Mouse (Mus musculus) heart, postnatal 14 days (tissue): ENCODE data around the gene Fam205a1. TPM values are rescaled to one million over a fixed set of nuclear protein-coding genes. Genes with fewer than 3 reads are reported as not detected.
"Not testable (repeated sequence)": the region's sequence is repeated elsewhere in the genome, so short reads cannot be mapped to it uniquely, and the experiment has no call there.

ENCODE experiments used
- DNase-seq, 2 experiments: peaks; one replicate each; pipeline ENCODE4 v3.0.0; 2021 to 2022
- intact Hi-C: fragments of 180-260 bp; cut with DNase I; formaldehyde crosslinking; loops from one replicate; pipeline ENCODE4 v1.15.1; 2025
- total RNA-seq, 2 experiments: library from RNA; stranded (reverse); gene quantifications; 2 replicates each; pipeline ENCODE4 v1.2.3; 2021

The Fam205a1 gene
- total RNA-seq, 2 experiments from 2014 or later, result not detected

- intact Hi-C loops, DNase-seq: not testable (repeated sequence)
Observed at GRCm38 (mm10) chr4:42856671-42857070, 3.0 kb upstream of the Fam205a1 start, which contains the start of gene Gm12394. Gene Gm12394 (minus strand): TSS chr4:42856771.

Other genes with a start within 250 kb of the Fam205a1 start
- gene Gm10591, start 241.7 kb downstream of the Fam205a1 start, total RNA-seq, result not detected
- gene Gm2564, start 224.2 kb downstream of the Fam205a1 start, total RNA-seq, result 1 to 10 TPM; 2.2 to 2.3 TPM
- gene Ccl27b, start 198.6 kb downstream of the Fam205a1 start, total RNA-seq, result not detected
- not detected for gene Il11ra2, start 192.0 kb downstream of the Fam205a1 start, total RNA-seq
- not detected for gene 4930578G10Rik, start 118.3 kb downstream of the Fam205a1 start, total RNA-seq
- under 1 TPM; 0.50 to 0.66 TPM for gene Ccl19, start 97.3 kb downstream of the Fam205a1 start, total RNA-seq
- gene Ccl21a, start 79.9 kb downstream of the Fam205a1 start, total RNA-seq, result 10 to 100 TPM; 28.5 to 32.0 TPM
- gene Gm12394, start 2.9 kb upstream of the Fam205a1 start, total RNA-seq, result not detected
- gene Fam205c, start 20.3 kb upstream of the Fam205a1 start, total RNA-seq, result 1 to 10 TPM; 4.0 to 4.1 TPM
- gene Phf24, start 62.8 kb upstream of the Fam205a1 start, total RNA-seq, result 1 to 10 TPM; 6.0 to 8.4 TPM
- 10 to 100 TPM; 68.7 to 78.0 TPM for gene Dnajb5, start 95.9 kb upstream of the Fam205a1 start, total RNA-seq
- gene 1700022I11Rik, start 115.7 kb upstream of the Fam205a1 start, total RNA-seq, result not detected
- gene Vcp, start 146.6 kb upstream of the Fam205a1 start, total RNA-seq, result 100 to 1,000 TPM; 285 to 286 TPM
- gene Fancg, start 156.6 kb upstream of the Fam205a1 start, total RNA-seq, result 1 to 10 TPM; 4.7 to 4.8 TPM
- gene Pigo, start 171.9 kb upstream of the Fam205a1 start, total RNA-seq, result 10 to 100 TPM; 22.1 to 24.5 TPM
- gene Stoml2, start 177.8 kb upstream of the Fam205a1 start, total RNA-seq, result 10 to 100 TPM; 97.8 to 99.2 TPM
- 10 to 100 TPM; 33.7 to 33.8 TPM for gene Fam214b, start 192.3 kb upstream of the Fam205a1 start, total RNA-seq
- gene Unc13b, start 205.1 kb upstream of the Fam205a1 start, total RNA-seq, result 10 to 100 TPM; 20.3 to 25.2 TPM